Mouse (Mus musculus) lung, adult 2 months (tissue): ENCODE results near the gene Rae1. TPM values are rescaled to one million over a fixed set of nuclear protein-coding genes. Genes with fewer than 3 reads are reported as not detected.
A peak's percentile ranks its signal among the peaks of the same experiment; 100 is the strongest.

Experiments used
- DNase-seq: peaks from one replicate; pipeline ENCODE4 v3.0.0; 2022
- H3K4me1 ChIP-seq: fragments of 200-500 bp; 2 replicates; pipeline ENCODE4 v1.6.1; 2011; ENCODE audit warnings: low read length; ENCODE audit not compliant: control insufficient read depth, insufficient read depth
- H3K4me3 ChIP-seq: fragments of 200-500 bp; replicated peaks from 2 replicates; pipeline ENCODE3; 2011; ENCODE audit warnings: low read depth, mild to moderate bottlenecking, control low read depth, low read length; ENCODE audit errors: extremely low read depth
- CTCF ChIP-seq: fragments of 200-500 bp; IDR thresholded peaks from 2 replicates; pipeline ENCODE4 v1.5.1; 2011; ENCODE audit warnings: mild to moderate bottlenecking, low read length, control low read depth; ENCODE audit not compliant: insufficient read depth
- POLR2A ChIP-seq: fragments of 200-500 bp; IDR thresholded peaks from 2 replicates; pipeline ENCODE4 v1.6.1; 2011; ENCODE audit warnings: low read depth, mild to moderate bottlenecking, control low read depth, low read length, borderline replicate concordance; ENCODE audit errors: extremely low read depth
- WGBS: fragments of 180-500 bp; shearing (Covaris S2); methylation state at CpG from one replicate; pipeline ENCODE4 v1.1.7; 2018; 5-methylcytosine and 5-hydroxymethylcytosine counted together
- polyA plus RNA-seq: library from polyadenylated mRNA; depleted of rRNA; stranded (reverse); fragments of >200 nt; gene quantifications from 2 replicates; pipeline ENCODE4 v1.2.3, GENCODE M21; 2012

Gene Rae1
- polyA plus RNA-seq, 1 experiment, result 40.2 TPM

DNA sequence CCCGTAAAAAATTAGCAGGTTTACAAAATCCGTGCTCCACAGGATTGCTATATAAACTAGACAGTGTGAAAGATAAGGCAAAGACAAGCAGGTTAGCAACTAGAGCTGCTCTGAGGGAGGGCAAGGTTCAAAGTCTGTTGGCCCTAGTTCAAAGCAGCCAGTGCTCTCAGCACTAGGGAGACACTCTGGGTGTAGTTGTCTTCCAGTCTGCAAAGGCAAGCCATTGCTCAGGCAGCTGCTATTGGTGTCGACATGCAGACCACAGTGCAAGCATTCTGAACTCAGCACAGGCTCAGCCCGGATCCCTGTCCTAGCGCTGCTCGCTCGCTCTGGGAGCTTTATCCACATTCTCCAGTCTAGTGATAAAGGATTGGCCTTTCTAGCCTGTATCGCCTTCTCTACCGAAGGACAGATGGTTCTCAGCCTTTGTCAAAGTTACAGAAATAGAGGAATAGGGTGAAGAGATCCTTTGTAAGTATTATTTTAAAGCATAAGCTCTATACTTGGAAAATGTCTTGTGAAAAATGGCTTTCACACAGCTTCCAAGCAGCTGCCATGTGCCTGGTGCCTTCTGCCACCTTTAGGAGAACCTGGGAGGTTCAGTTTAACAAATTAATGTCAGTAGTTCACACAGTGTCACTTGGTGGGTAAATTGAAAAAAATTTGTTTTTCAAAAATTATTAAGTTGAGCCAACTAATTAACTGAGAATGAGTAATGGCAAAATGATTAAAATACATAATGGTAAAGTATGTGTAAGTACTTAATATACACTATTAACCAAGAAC is 16.9 kb upstream of the Rae1 start:
- TF ChIP-seq POLR2A (no peak), CTCF (no peak)
- no peaks in the 10 kb centered on the region for H3K4me1 ChIP-seq
- no peak overlapping the region for H3K4me3 ChIP-seq
- 60% methylated on average over 9 of the region's 9 CpGs for WGBS
- no peak for DNase-seq

DNA sequence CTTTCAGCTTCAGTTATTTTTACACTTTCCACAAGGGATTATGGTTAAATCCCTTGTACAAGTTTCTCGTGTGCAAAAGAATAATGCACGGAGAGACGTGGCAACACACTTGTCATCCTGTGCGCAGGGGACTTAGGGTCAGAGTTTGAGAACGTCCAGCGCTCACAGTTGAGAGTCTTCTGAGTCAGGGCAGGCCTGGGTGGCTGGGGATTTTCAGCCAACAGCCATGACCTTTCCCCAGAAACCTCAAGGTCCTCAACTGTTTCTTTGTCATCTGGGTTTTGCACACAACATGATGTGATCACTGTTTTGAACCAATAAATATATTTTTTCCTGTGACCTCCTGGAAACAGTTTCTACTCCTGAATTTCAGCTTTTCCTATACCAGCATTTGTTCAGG is 9.8 kb upstream of the Rae1 start:
- DNase-seq, result no peak
- TF ChIP-seq POLR2A, result no peak
- WGBS, result 78% methylated on average over 6 of the region's 6 CpGs
- H3K4me1 ChIP-seq, result no peaks in the 10 kb centered on the region
- H3K4me3 ChIP-seq, result no peak overlapping the region

- TF ChIP-seq POLR2A, result no peak
- TF ChIP-seq CTCF, result peak; percentile 84
- peaks cover 7% of the 10 kb centered on the region for H3K4me1 ChIP-seq
- H3K4me3 ChIP-seq, result no peak overlapping the region
- 12% methylated on average over 4 of the region's 4 CpGs for WGBS
- DNase-seq, result peak; percentile 64
Measured at GRCm38 (mm10) chr2:172996207-172996606, 3.7 kb upstream of the Rae1 start.

DNA sequence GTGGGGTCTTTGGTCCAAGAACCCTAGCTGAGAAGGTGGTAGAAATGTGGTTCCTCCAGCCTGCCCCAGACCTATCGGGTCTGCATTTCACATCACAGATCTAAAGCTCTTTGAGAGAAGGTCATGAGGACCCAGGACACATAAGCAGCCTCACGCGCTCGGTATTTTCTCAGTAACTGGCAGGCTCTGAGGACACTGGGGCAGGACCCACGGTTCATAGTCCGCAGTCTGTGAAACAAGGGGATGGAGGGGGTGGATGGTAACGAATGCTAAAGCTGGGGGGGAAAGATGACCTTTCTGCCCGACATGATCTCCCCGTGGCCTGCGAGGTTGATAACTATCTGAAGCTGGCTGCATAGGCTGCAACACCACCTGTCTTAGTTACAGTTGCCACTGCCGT is 2.2 kb upstream of the Rae1 start:
- TF ChIP-seq POLR2A (no peak), CTCF (no peak)
- 63% methylated on average over 11 of the region's 11 CpGs for WGBS
- H3K4me1 ChIP-seq, result peaks cover 10% of the 10 kb centered on the region
- no peak for DNase-seq
- H3K4me3 ChIP-seq, result no peak overlapping the region

DNA sequence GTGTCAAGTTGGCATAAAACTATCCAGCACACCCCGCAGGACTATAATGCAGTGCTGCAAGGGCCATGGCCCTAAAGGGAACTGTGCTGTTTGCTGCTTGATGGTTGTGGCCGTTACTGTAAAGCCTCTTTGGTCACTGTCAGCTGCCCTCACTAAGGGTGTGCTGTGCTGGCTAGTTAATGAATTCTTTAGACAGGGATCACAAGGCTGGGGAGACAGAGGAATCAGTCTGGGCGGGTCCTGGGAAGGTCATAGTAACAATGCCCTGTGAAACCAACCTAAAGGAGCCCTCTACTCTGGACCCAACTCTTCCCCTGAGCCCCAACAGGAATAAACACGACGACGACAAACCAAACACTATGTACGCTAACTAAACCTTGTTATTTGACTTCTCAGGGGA is 1.4 kb upstream of the Rae1 start:
- H3K4me1 ChIP-seq, result peaks cover 10% of the 10 kb centered on the region
- WGBS, result 67% methylated on average over 7 of the region's 7 CpGs
- H3K4me3 ChIP-seq, result no peak overlapping the region
- no peak for DNase-seq
- TF ChIP-seq POLR2A, result no peak
- no peak for TF ChIP-seq CTCF

DNA sequence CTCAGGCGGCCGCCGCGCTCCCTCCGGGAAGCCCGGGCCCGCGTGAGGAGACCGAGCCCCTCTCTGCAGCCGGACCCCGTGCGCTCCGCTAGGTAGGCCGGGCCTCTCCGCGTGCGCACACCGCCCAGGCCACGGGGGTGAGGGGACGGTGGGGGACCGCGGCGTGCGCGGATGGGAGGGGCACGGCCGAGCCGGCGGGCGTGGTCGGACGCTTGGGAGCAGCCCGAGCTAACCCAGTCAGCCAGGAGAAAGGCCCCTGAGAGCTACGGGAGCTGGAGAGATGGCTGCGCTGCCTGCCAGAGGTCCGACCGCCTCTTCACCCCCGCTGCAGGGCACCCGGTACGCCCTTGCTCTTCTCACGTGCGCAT is 352 bp downstream of the Rae1 start:
- no peak for TF ChIP-seq POLR2A
- no peak for TF ChIP-seq CTCF
- no peak for DNase-seq
- under 1% methylated on average over 42 of the region's 42 CpGs for WGBS
- H3K4me1 ChIP-seq, result peaks cover 10% of the 10 kb centered on the region
- H3K4me3 ChIP-seq, result peak overlapping the region; percentile 82

DNA sequence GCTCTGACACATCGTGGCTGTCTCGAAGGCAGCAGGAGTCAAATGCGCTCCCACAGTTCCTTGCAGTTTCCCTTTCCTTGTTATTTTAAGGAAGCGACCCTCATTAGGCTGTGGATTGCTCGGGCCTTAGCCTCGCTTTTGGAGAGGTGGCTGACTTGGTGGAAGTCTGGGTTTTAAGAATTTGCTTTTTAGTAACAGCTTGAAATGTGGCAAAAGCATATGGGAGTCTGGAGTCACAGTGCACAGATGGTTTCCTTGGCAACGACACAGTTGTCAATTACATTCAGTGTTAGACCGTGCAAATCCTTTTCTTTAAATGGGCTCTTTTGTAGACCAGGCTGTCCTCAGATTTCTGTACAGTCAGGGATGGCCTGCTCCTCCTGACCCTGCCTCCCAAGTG is 1.0 kb downstream of the Rae1 start:
- no peak for TF ChIP-seq POLR2A
- WGBS, result 10% methylated on average over 8 of the region's 8 CpGs
- no peak for DNase-seq
- H3K4me3 ChIP-seq, result peak overlapping the region; percentile 82
- H3K4me1 ChIP-seq, result peaks cover 10% of the 10 kb centered on the region

- TF ChIP-seq CTCF, result no peak
- TF ChIP-seq POLR2A, result no peak
- 90% methylated on average over 8 of the region's 8 CpGs for WGBS
- Histone ChIP-seq H3K4me1 (peaks cover 10% of the 10 kb centered on the region), H3K4me3 (no peak overlapping the region)
- no peak for DNase-seq
Measured at GRCm38 (mm10) chr2:173003737-173004136, 3.8 kb downstream of the Rae1 start.

GRCm38 (mm10) chr2:173010220-173010717 is 10.4 kb downstream of the Rae1 start:
- WGBS, result 70% methylated on average over 3 of the region's 3 CpGs
- DNase-seq, result no peak
- Histone ChIP-seq H3K4me3 (no peak overlapping the region), H3K4me1 (no peaks in the 10 kb centered on the region)
- TF ChIP-seq CTCF (no peak), POLR2A (no peak)

- Histone ChIP-seq H3K4me3 (no peak overlapping the region), H3K4me1 (no peaks in the 10 kb centered on the region)
- 96% methylated on average over 8 of the region's 8 CpGs for WGBS
- no peak for DNase-seq
- no peak for TF ChIP-seq POLR2A
- TF ChIP-seq CTCF, result no peak
Measured at GRCm38 (mm10) chr2:173011440-173011839, 11.5 kb downstream of the Rae1 start.
